Mouse (Mus musculus) hindbrain, postnatal 0 days (tissue): ENCODE measurements at regions not wholly inside any gene's neighbourhood (a gene's known extent, or its start where the extent isn't known, plus 50 kb on each side); places are given as distances from the start of the nearest gene placed in this dataset.

Experiments used
- ATAC-seq: fragments of 200-750 bp; cut with Nextera tagmentation; 2 replicates; pipeline ENCODE4 v1.8.0; 2017; ENCODE audit warnings: mild to moderate bottlenecking, moderate TSS enrichment, moderate library complexity
- DNase-seq: peaks from one replicate; pipeline ENCODE4 v3.0.0-alpha.2; 2015; ENCODE audit warnings: low spot score
- H3K27ac ChIP-seq: fragments of 300-500 bp; sonication (generic); 2 replicates; pipeline ENCODE4 v1.5.1; 2014; ENCODE audit warnings: mild to moderate bottlenecking
- H3K27me3 ChIP-seq: fragments of 300-500 bp; sonication (generic); 2 replicates; pipeline ENCODE4 v1.6.1; 2014; ENCODE audit warnings: low read length, mixed read lengths; ENCODE audit not compliant: insufficient read depth
- H3K36me3 ChIP-seq: fragments of 300-500 bp; sonication (generic); 2 replicates; pipeline ENCODE4 v1.6.1; 2014; ENCODE audit warnings: low read length, mixed read lengths; ENCODE audit not compliant: insufficient read depth
- H3K4me1 ChIP-seq: fragments of 300-500 bp; sonication (generic); 2 replicates; pipeline ENCODE4 v1.6.1; 2014; ENCODE audit warnings: antibody characterized with exemption, low read length, mixed read lengths; ENCODE audit not compliant: insufficient read depth
- H3K4me2 ChIP-seq: fragments of 300-500 bp; sonication (generic); 2 replicates; pipeline ENCODE4 v1.6.1; 2014; ENCODE audit warnings: low read depth, mild to moderate bottlenecking, low read length, moderate library complexity, mixed read lengths
- H3K4me3 ChIP-seq: fragments of 300-500 bp; sonication (generic); 2 replicates; pipeline ENCODE4 v1.5.1; 2014; ENCODE audit warnings: low read length
- H3K9ac ChIP-seq: fragments of 300-500 bp; sonication (generic); replicated peaks from 2 replicates; pipeline ENCODE4 v1.6.1; 2014; ENCODE audit warnings: mild to moderate bottlenecking, low read length, moderate library complexity, mixed read lengths
- H3K9me3 ChIP-seq: fragments of 300-500 bp; sonication (generic); 2 replicates; pipeline ENCODE4 v1.6.1; 2016; ENCODE audit warnings: low read length, mixed read lengths
- CTCF ChIP-seq: IDR thresholded peaks from 2 replicates; pipeline ENCODE4 v1.5.1; 2016; ENCODE audit warnings: antibody characterized with exemption, control low read depth, low read depth
- WGBS: fragments of 180-500 bp; shearing (Covaris S2); extraction: QIAGEN DNeasy Blood & Tissue Kit; methylation state at CpG from one replicate; pipeline ENCODE4 v1.1.7; 2014; 5-methylcytosine and 5-hydroxymethylcytosine counted together

GRCm38 (mm10) chr14:52553399-52553798, 57.9 kb upstream of the Olfr1507 start:
- H3K4me1 ChIP-seq = no peaks in the 10 kb centered on the region
- no peak for ATAC-seq
- DNase-seq = no peak
- no peak for TF ChIP-seq CTCF
- no peak overlapping the region for H3K4me2 ChIP-seq
- no peak overlapping the region for H3K27ac ChIP-seq
- H3K9me3 ChIP-seq = no peaks in the 10 kb centered on the region
- no peak overlapping the region for H3K9ac ChIP-seq
- H3K36me3 ChIP-seq = no peaks in the 10 kb centered on the region
- no peak overlapping the region for H3K4me3 ChIP-seq
- no peaks in the 10 kb centered on the region for H3K27me3 ChIP-seq

DNA sequence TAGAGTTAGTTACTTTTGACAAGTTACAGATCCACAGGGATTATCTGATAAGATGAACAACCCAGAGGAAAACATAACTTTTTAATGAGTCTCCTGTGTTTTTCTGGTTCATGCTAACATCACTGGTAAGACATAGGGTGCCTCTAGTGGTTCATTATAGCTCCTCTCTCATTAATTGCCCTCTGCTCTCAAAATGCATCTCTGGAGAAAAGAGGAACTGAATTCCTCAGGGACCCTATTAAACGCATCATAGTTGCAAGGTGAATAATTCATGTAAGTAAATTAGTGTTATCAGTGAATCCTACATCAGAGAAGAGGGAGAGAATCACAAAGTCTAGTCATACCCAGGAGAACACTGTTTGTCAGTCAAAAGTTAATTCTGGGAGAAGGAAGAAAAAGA, 52.4 kb upstream of the Olfr1507 start:
- Histone ChIP-seq H3K4me3 (no peak overlapping the region), H3K4me2 (no peak overlapping the region), H3K27me3 (no peaks in the 10 kb centered on the region), H3K36me3 (no peaks in the 10 kb centered on the region), H3K27ac (no peak overlapping the region), H3K9ac (no peak overlapping the region), H3K4me1 (no peaks in the 10 kb centered on the region), H3K9me3 (no peaks in the 10 kb centered on the region)
- WGBS = 57% methylated on average over 1 of the region's 1 CpGs
- ATAC-seq (no peak), DNase-seq (no peak)
- no peak for TF ChIP-seq CTCF
